Mouse (Mus musculus) heart, embryonic 16.5 days (tissue): ENCODE measurements at regions not wholly inside any gene's neighbourhood (a gene's known extent, or its start where the extent isn't known, plus 50 kb on each side); places are given as distances from the start of the nearest gene placed in this dataset.

ENCODE experiments used
- ATAC-seq: fragments of 200-750 bp; cut with Nextera tagmentation; replicated peaks from 2 replicates; pipeline ENCODE4 v1.8.0; 2017; ENCODE audit warnings: moderate number of reproducible peaks; ENCODE audit not compliant: insufficient read depth, low FRiP score; ENCODE audit errors: extremely low read depth
- H3K27ac ChIP-seq: fragments of 300-500 bp; sonication (generic); 2 replicates; pipeline ENCODE4 v1.5.1; 2014; ENCODE audit warnings: mild to moderate bottlenecking, low read length, control low read depth, moderate library complexity
- H3K27me3 ChIP-seq: fragments of 300-500 bp; sonication (generic); 2 replicates; pipeline ENCODE4 v1.6.1; 2014; ENCODE audit warnings: low read length, mixed read lengths; ENCODE audit not compliant: control insufficient read depth, insufficient read depth
- H3K36me3 ChIP-seq: fragments of 300-500 bp; sonication (generic); 2 replicates; pipeline ENCODE4 v1.6.1; 2014; ENCODE audit not compliant: control insufficient read depth, insufficient read depth
- H3K4me1 ChIP-seq: fragments of 300-500 bp; sonication (generic); 2 replicates; pipeline ENCODE4 v1.6.1; 2014; ENCODE audit warnings: low read length, mixed read lengths; ENCODE audit not compliant: control insufficient read depth, insufficient read depth
- H3K4me2 ChIP-seq: fragments of 300-500 bp; sonication (generic); 2 replicates; pipeline ENCODE4 v1.6.1; 2014; ENCODE audit warnings: low read depth, mild to moderate bottlenecking, control low read depth, low read length
- H3K4me3 ChIP-seq: fragments of 300-500 bp; sonication (generic); 2 replicates; pipeline ENCODE4 v1.5.1; 2014; ENCODE audit warnings: mild to moderate bottlenecking, control low read depth, low read length
- H3K9ac ChIP-seq: fragments of 300-500 bp; sonication (generic); 2 replicates; pipeline ENCODE4 v1.6.1; 2014; ENCODE audit warnings: low read length, control low read depth
- H3K9me3 ChIP-seq: fragments of 300-500 bp; sonication (generic); replicated peaks from 2 replicates; pipeline ENCODE4 v1.6.1; 2016; ENCODE audit warnings: low read length; ENCODE audit not compliant: control insufficient read depth
- WGBS: fragments of 180-500 bp; shearing (Covaris S2); extraction: QIAGEN DNeasy Blood & Tissue Kit; methylation state at CpG from one replicate; pipeline ENCODE4 v1.1.7; 2014; 5-methylcytosine and 5-hydroxymethylcytosine counted together

DNA sequence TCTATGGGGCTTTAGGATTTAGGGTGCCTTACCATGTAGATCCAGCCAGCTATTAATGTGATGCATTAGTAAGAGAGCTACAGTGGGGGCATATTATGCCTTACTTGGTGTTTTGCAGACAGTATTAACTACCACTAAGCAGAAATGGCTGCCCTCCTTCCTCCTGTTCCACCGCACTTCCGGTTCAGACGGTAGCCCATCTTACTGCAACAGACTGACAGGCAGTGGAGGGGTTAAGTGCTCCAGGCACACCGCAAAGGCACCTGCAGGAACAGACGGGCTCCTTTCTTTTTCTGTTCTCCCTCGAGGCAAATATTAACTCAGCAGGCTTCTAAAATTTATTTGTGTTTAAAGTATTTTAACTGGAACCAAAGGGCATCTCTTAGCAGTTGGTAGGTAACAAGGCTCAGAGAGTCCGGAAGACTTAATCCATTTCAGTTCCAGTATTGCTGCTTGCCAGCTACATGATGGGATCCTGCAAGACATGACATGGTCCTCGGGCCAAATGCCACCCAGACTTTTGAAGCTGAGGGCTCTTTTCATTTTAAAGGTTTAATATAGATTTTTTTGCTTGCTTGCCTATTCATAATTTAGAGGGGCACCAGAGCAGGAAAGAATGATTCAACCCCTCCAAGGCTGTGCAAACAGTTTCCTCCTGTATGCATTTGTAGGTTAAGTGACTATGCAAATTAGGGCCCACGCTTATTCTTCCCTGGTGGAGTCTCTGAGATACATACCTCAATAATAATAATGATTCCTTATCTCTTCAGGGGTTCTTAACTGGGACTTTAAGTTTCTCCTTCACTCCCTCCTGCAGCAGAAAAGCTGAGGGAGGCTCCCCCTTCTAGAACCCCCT, 177.7 kb downstream of the Emp1 start:
- Histone ChIP-seq H3K4me3 (no peak overlapping the region), H3K4me2 (no peak overlapping the region), H3K36me3 (no peaks in the 10 kb centered on the region), H3K27me3 (no peaks in the 10 kb centered on the region), H3K9me3 (no peaks in the 10 kb centered on the region), H3K9ac (no peak overlapping the region), H3K4me1 (no peaks in the 10 kb centered on the region), H3K27ac (no peak overlapping the region)
- WGBS: 50% methylated on average over 9 of the region's 9 CpGs
- no peak for ATAC-seq

DNA sequence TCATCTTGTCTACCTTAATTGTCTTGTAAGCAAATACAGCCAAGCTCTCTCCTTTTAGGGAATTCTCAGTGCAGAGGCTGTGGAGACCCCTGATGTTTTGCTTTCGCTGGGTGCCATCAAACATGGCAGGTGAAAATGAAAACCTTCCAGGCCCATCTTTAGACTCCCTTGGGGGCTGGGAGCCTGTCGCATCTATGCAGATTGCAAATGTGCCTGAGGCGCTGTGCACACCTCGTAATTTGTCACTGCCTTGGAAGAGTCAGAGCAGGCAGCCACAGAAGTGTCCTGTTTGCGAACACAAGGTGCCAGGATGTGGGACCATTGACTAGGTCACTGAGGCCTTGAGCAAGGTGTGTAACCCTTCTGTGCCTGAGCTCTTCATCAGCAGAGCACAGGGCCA, 179.2 kb downstream of the Emp1 start:
- Histone ChIP-seq H3K36me3 (no peaks in the 10 kb centered on the region), H3K27ac (no peak overlapping the region), H3K4me1 (no peaks in the 10 kb centered on the region), H3K4me2 (no peak overlapping the region), H3K4me3 (no peak overlapping the region), H3K9ac (no peak overlapping the region), H3K9me3 (no peaks in the 10 kb centered on the region), H3K27me3 (no peaks in the 10 kb centered on the region)
- 75% methylated on average over 5 of the region's 5 CpGs for WGBS
- ATAC-seq: no peak

DNA sequence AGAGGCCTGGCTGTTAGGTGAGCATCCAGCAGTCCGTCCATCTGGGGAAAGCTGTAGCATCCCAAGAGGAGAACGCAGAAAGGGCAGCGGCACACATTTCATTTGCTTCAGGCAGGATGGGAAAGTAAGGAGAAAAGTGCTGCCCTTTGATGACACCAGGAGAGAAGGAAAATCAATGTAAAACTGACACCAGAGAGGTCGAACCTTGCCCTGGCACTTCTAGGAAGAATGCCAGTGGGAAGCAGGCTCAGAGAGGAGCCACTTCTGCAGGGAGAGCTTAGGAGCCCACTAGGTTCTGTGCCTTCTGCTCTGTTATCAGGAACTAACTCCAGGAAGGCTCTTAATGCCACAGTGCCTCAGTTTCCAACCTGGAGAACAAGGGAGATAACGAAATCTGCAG, 180.0 kb downstream of the Emp1 start:
- ATAC-seq: no peak
- no peaks in the 10 kb centered on the region for H3K27me3 ChIP-seq
- no peaks in the 10 kb centered on the region for H3K4me1 ChIP-seq
- H3K9ac ChIP-seq: no peak overlapping the region
- WGBS: 56% methylated on average over 5 of the region's 5 CpGs
- no peak overlapping the region for H3K4me3 ChIP-seq
- no peak overlapping the region for H3K4me2 ChIP-seq
- H3K27ac ChIP-seq: no peak overlapping the region
- no peaks in the 10 kb centered on the region for H3K9me3 ChIP-seq
- H3K36me3 ChIP-seq: no peaks in the 10 kb centered on the region

DNA sequence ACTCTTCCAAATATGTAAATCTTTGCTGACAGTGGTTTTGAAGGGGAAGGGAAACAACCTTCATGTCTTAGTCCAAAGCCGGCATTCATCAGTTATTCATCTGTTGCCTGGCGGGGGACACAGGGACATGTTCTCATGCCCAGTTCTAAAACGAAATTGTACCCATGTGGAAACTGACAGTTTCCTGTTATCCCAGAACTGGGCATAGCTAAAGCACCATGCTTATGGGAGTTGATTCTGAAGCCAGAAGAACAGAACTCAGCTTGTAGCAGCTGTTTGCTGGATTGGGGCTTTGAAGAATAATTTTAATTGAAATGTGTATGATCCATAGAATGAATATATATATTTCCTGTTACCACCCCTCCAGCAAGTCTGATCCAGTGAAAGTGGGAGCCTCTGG, 181.0 kb downstream of the Emp1 start:
- H3K27me3 ChIP-seq: no peaks in the 10 kb centered on the region

DNA sequence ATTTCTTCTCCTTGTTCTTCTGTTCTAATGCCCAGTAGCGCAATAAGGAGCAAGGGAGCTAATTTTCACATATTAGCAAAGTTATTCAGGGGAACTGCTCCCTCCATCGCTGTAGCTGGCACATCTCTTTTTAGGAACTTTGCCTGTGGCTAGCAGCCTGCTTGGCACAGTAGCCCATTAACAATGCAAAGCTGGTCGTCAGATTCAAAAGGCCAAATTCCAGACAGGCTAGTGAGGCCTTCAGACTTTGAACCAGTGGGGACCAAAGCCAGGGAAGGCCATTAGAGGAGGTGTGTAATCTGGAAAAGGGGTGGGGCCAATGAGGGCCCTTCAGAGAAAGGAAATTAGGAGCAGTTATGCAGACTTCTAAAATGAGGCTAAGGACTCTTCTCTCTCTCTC, 181.5 kb downstream of the Emp1 start:
- H3K4me3 ChIP-seq: no peak overlapping the region
- no peak for ATAC-seq
- WGBS: 65% methylated on average over 3 of the region's 3 CpGs

More for the DNA sequence above, 181.0 kb downstream of the Emp1 start:
- whole genome bisulfite sequencing: 74% methylated on average over 3 of the region's 3 CpGs
- Histone ChIP-seq H3K27ac (no peak overlapping the region), H3K4me1 (no peaks in the 10 kb centered on the region), H3K4me3 (no peak overlapping the region), H3K36me3 (no peaks in the 10 kb centered on the region), H3K9me3 (no peaks in the 10 kb centered on the region), H3K9ac (no peak overlapping the region), H3K4me2 (no peak overlapping the region)
- no peak for ATAC-seq

DNA sequence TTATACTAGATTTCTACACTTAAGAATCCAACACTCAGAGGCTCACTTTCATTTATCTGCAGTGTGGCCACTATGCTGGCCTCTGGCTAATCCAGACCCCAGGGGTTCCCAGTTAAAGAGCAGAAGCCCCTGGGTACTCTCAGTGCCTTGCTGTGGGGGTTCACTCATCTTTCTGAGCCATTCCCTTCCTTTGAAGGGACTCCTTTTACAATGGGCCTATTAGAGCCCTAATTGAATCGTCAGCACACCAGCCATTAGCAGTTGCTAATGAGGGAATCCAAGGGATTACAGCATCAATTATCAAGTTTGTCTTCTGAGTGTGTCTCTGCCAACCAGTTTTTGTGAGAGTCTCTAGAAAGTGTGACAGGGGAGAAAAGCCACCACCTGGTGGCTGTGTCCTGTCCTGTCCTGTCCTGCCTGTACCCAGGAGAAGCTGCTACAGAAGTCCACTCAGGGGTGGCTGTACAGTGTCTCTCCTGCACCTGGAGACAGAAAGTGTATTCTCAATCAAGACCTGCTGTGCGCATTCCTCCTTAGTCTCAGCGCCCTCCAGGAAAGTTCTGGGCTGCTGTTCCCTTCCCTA, 188.1 kb downstream of the Emp1 start:
- 39% methylated on average over 3 of the region's 3 CpGs for WGBS
- no peak for ATAC-seq
- no peak overlapping the region for H3K27ac ChIP-seq
- no peaks in the 10 kb centered on the region for H3K9me3 ChIP-seq
- H3K36me3 ChIP-seq: no peaks in the 10 kb centered on the region
- H3K4me2 ChIP-seq: no peak overlapping the region
- no peaks in the 10 kb centered on the region for H3K4me1 ChIP-seq
- no peaks in the 10 kb centered on the region for H3K27me3 ChIP-seq
- no peak overlapping the region for H3K4me3 ChIP-seq
- H3K9ac ChIP-seq: no peak overlapping the region

More for the DNA sequence above, 181.5 kb downstream of the Emp1 start:
- H3K27ac ChIP-seq: no peak overlapping the region
- H3K9ac ChIP-seq: no peak overlapping the region
- no peaks in the 10 kb centered on the region for H3K27me3 ChIP-seq
- no peaks in the 10 kb centered on the region for H3K9me3 ChIP-seq
- no peaks in the 10 kb centered on the region for H3K36me3 ChIP-seq
- H3K4me2 ChIP-seq: no peak overlapping the region
- H3K4me1 ChIP-seq: no peaks in the 10 kb centered on the region

DNA sequence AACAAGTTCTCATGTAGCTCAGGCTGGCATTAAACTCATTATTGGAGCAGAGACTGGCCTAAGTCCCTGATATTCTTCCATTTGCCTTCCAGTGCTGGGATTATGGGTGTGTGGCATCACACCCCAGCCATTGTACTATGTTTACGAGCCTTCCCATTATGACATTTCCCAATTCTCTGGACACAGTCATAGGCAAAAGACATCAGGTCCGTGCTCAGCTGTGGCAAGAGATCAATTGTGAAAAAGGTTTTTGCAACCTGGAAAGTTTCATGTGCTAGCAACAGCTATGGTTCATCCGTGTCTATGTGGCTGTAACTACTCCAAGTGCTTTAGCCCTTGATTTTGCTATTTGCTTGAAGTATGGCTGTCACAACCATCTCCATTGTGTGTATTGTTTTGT, 190.1 kb downstream of the Emp1 start:
- Histone ChIP-seq H3K9ac (no peak overlapping the region), H3K4me3 (no peak overlapping the region), H3K4me2 (no peak overlapping the region), H3K4me1 (no peaks in the 10 kb centered on the region), H3K36me3 (no peaks in the 10 kb centered on the region), H3K9me3 (no peaks in the 10 kb centered on the region), H3K27me3 (no peaks in the 10 kb centered on the region), H3K27ac (no peak overlapping the region)
- ATAC-seq: no peak
- WGBS: 85% methylated on average over 3 of the region's 3 CpGs

DNA sequence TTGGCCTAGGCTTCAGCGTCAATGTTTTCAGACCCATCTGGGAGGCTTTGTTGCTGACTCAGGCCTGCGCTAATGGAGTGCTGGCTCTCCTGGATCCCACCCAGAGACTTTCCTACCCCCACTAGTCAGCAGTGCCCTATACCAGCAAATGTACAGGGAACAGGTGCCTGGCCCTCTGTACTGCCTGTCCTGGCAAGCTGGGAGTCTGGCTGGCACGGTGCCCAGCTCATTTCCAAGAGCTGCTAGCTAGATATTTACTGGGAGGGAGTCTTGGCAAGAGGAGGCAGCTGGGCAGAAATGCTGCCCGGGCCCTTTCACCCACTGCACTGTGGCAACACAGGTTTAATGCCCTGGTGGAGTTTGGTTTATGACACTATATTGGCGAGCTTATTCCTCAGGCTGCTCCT, 197.2 kb downstream of the Emp1 start:
- Histone ChIP-seq H3K9me3 (no peaks in the 10 kb centered on the region), H3K4me3 (no peak overlapping the region), H3K36me3 (no peaks in the 10 kb centered on the region), H3K4me1 (peaks cover 15% of the 10 kb centered on the region), H3K9ac (no peak overlapping the region), H3K4me2 (no peak overlapping the region), H3K27ac (peak overlapping the region; percentile 65), H3K27me3 (no peaks in the 10 kb centered on the region)
- 31% methylated on average over 5 of the region's 5 CpGs for WGBS
- ATAC-seq: peak; percentile 97

DNA sequence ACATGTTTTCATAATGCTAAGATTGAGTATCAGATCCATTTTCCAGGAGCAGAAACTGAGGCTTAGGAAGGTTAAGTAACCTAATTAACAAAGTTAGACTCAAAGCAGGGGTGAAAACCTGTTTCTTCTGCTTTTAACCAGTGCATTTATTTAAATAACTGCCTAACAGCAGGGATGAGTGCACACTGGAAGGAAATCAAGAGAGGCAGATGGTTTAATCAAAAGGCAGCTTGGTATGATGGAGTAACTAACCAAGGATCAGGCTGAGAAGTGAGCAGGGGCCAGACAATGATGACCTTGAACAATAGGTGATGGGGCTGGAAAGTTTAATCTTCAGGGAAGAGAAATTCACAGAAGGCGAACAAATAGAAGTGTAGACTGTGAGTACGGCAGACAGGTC, 199.9 kb downstream of the Emp1 start:
- no peak overlapping the region for H3K27ac ChIP-seq
- no peaks in the 10 kb centered on the region for H3K9me3 ChIP-seq
- H3K9ac ChIP-seq: no peak overlapping the region
- H3K4me1 ChIP-seq: peaks cover 15% of the 10 kb centered on the region
- WGBS: 83% methylated on average over 2 of the region's 2 CpGs
- no peaks in the 10 kb centered on the region for H3K36me3 ChIP-seq
- no peak overlapping the region for H3K4me3 ChIP-seq
- H3K27me3 ChIP-seq: no peaks in the 10 kb centered on the region
- no peak overlapping the region for H3K4me2 ChIP-seq
- ATAC-seq: no peak
